Mouse (Mus musculus): ENCODE measurements around the gene Dpp6.

Dpp6 gene

GRCm38 (mm10) chr5:27732288-27732868, 915.4 kb downstream of the Dpp6 start:
- no peak for DNase-seq (ENCODE audit: low spot score in 2 of 2)

- no peak for DNase-seq (ENCODE audit: low spot score in 2 of 2)
Observed at GRCm38 (mm10) chr5:27737168-27737567, 920.2 kb downstream of the Dpp6 start.

GRCm38 (mm10) chr5:27739216-27739615, 922.2 kb downstream of the Dpp6 start:
- DNase-seq (ENCODE audit: low spot score in 2 of 2): no peak

GRCm38 (mm10) chr5:27744944-27745343, 927.9 kb downstream of the Dpp6 start:
- no peak for DNase-seq (ENCODE audit: low spot score in 2 of 2)

GRCm38 (mm10) chr5:27765780-27766179, 948.8 kb downstream of the Dpp6 start:
- no peak for DNase-seq (ENCODE audit: low spot score in 2 of 2)

- no peak for DNase-seq (ENCODE audit: low spot score in 2 of 2)
Observed at GRCm38 (mm10) chr5:27767948-27768347, 950.9 kb downstream of the Dpp6 start.

Measured in left cerebral cortex, adult 9 months (tissue).